Mouse (Mus musculus) C2C12 (cell line): ENCODE results near the gene Prrg4.
"Not testable (repeated sequence)": the region's sequence is repeated elsewhere in the genome, so short reads cannot be mapped to it uniquely, and the experiment has no call there.

Experiments used
- CTCF ChIP-seq: IDR thresholded peaks from one replicate; pipeline ENCODE4 v1.5.1; 2011; ENCODE audit not compliant: control insufficient read depth, insufficient read depth, insufficient read length
- MAX ChIP-seq: IDR thresholded peaks from one replicate; pipeline ENCODE4 v1.6.1; 2011; ENCODE audit warnings: mild to moderate bottlenecking, control low read depth

DNA sequence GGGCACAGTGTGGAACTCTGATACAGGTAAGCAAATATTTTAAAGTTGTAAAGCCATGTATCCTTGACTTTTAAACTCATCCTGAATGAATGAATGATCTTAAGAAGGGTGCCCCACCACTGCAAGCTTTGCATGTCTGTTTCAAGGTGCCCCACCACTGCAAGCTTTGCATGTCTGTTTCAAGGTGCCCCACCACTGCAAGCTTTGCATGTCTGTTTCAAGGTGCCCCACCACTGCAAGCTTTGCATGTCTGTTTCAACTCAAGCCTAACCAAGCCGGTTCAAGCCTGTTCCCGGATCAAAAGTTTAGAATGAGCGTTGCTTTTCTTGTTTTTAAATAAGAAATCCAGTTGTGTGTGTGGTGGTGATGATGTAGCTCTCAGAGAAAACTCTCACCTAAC lies 30.9 kb downstream of the Prrg4 start:
- not testable (repeated sequence) for TF ChIP-seq MAX, CTCF
